Mouse (Mus musculus) hindbrain, embryonic 15.5 days (tissue): ENCODE measurements around the gene Myo7a. TPM values are rescaled to one million over a fixed set of nuclear protein-coding genes. Genes with fewer than 3 reads are reported as not detected.

ENCODE experiments used
- ATAC-seq: fragments of 200-750 bp; cut with Nextera tagmentation; 2 replicates; pipeline ENCODE4 v1.8.0; 2017; ENCODE audit warnings: low read depth, moderate number of reproducible peaks, moderate TSS enrichment; ENCODE audit not compliant: low FRiP score
- H3K27ac ChIP-seq: fragments of 300-500 bp; sonication (generic); replicated peaks from 2 replicates; pipeline ENCODE4 v1.5.1; 2015; ENCODE audit warnings: mild to moderate bottlenecking, inconsistent platforms
- H3K27me3 ChIP-seq: fragments of 300-500 bp; sonication (generic); 2 replicates; pipeline ENCODE4 v1.6.1; 2015; ENCODE audit warnings: control low read depth, inconsistent platforms
- H3K36me3 ChIP-seq: fragments of 300-500 bp; sonication (generic); 2 replicates; pipeline ENCODE4 v1.6.1; 2015; ENCODE audit warnings: control low read depth, inconsistent platforms
- H3K4me1 ChIP-seq: fragments of 300-500 bp; sonication (generic); replicated peaks from 2 replicates; pipeline ENCODE4 v1.6.1; 2015; ENCODE audit warnings: control low read depth, inconsistent platforms
- H3K4me2 ChIP-seq: fragments of 300-500 bp; sonication (generic); 2 replicates; pipeline ENCODE4 v1.6.1; 2015; ENCODE audit warnings: moderate library complexity, mild to moderate bottlenecking, inconsistent platforms
- H3K4me3 ChIP-seq: fragments of 300-500 bp; sonication (generic); 2 replicates; pipeline ENCODE4 v1.5.1; 2015; ENCODE audit warnings: mild to moderate bottlenecking, inconsistent platforms
- H3K9ac ChIP-seq: fragments of 300-500 bp; sonication (generic); 2 replicates; pipeline ENCODE4 v1.6.1; 2015; ENCODE audit warnings: inconsistent platforms
- H3K9me3 ChIP-seq: fragments of 300-500 bp; sonication (generic); 2 replicates; pipeline ENCODE4 v1.6.1; 2016; ENCODE audit warnings: control low read depth, inconsistent platforms
- WGBS: fragments of 180-500 bp; shearing (Covaris S2); methylation state at CpG from one replicate; pipeline ENCODE4 v1.1.7; 2015; 5-methylcytosine and 5-hydroxymethylcytosine counted together
- polyA plus RNA-seq: library from polyadenylated mRNA; unstranded; fragments of >200 nt; fragmentation: Nextera tagmentation; extraction: Ambion mirVana; gene quantifications from 2 replicates; pipeline ENCODE4 v1.2.1, GENCODE M21; 2015

Myo7a gene
- polyA plus RNA-seq, 1 experiment from 2014 or later = 19.3 TPM

- H3K4me1 ChIP-seq = 0 out of 2 replicates have a peak, but pooled peaks cover 3% of the 10 kb centered on the region
- 78% methylated on average over 11 of the region's 12 CpGs for WGBS
Observed at GRCm38 (mm10) chr7:98084541-98085293, 34.6 kb downstream of the Myo7a start.

GRCm38 (mm10) chr7:98082376-98082775, 36.9 kb downstream of the Myo7a start:
- ATAC-seq = no peak
- H3K27me3 ChIP-seq = no peaks in the 10 kb centered on the region
- no peak overlapping the region for H3K27ac ChIP-seq
- H3K9me3 ChIP-seq = no peaks in the 10 kb centered on the region
- no peaks in the 10 kb centered on the region; the same call in 1 of the 2 replicates for H3K36me3 ChIP-seq
- 0 out of 2 replicates have a peak, but pooled peaks cover 3% of the 10 kb centered on the region for H3K4me1 ChIP-seq
- 13% methylated on average over 5 of the region's 5 CpGs for WGBS
- H3K4me3 ChIP-seq = no peak overlapping the region
- no peak overlapping the region for H3K9ac ChIP-seq
- H3K4me2 ChIP-seq = no peak overlapping the region

More at GRCm38 (mm10) chr7:98084541-98085293, 34.6 kb downstream of the Myo7a start:
- no peak overlapping the region for H3K4me2 ChIP-seq
- no peaks in the 10 kb centered on the region for H3K27me3 ChIP-seq
- no peak overlapping the region for H3K9ac ChIP-seq
- no peaks in the 10 kb centered on the region for H3K36me3 ChIP-seq
- H3K4me3 ChIP-seq = no peak overlapping the region
- no peak for ATAC-seq
- H3K27ac ChIP-seq = no peak overlapping the region
- H3K9me3 ChIP-seq = no peaks in the 10 kb centered on the region

- Histone ChIP-seq H3K4me3 (no peak overlapping the region), H3K9me3 (no peaks in the 10 kb centered on the region), H3K36me3 (no peaks in the 10 kb centered on the region; the same call in 1 of the 2 replicates), H3K4me2 (no peak overlapping the region), H3K27ac (no peak overlapping the region), H3K4me1 (no peaks in the 10 kb centered on the region), H3K9ac (no peak overlapping the region), H3K27me3 (no peaks in the 10 kb centered on the region)
- WGBS = 85% methylated on average over 11 of the region's 11 CpGs
- ATAC-seq = no peak
Observed at GRCm38 (mm10) chr7:98077453-98077852, 41.9 kb downstream of the Myo7a start.

- Histone ChIP-seq H3K4me1 (no peaks in the 10 kb centered on the region), H3K4me3 (no peak overlapping the region), H3K36me3 (0 out of 2 replicates have a peak, but pooled peaks cover 7% of the 10 kb centered on the region), H3K9me3 (no peaks in the 10 kb centered on the region), H3K27ac (no peak overlapping the region), H3K4me2 (no peak overlapping the region), H3K9ac (no peak overlapping the region), H3K27me3 (no peaks in the 10 kb centered on the region)
- ATAC-seq = peak; percentile 69
- WGBS = 24% methylated on average over 5 of the region's 5 CpGs
Observed at GRCm38 (mm10) chr7:98071620-98072019, 47.7 kb downstream of the Myo7a start.

- Histone ChIP-seq H3K4me3 (no peak overlapping the region), H3K4me1 (no peaks in the 10 kb centered on the region), H3K27ac (no peak overlapping the region), H3K9ac (no peak overlapping the region), H3K27me3 (no peaks in the 10 kb centered on the region), H3K36me3 (0 out of 2 replicates have a peak, but pooled peaks cover 7% of the 10 kb centered on the region), H3K9me3 (no peaks in the 10 kb centered on the region), H3K4me2 (no peak overlapping the region)
- ATAC-seq = no peak
- WGBS = 82% methylated on average over 11 of the region's 11 CpGs
Observed at GRCm38 (mm10) chr7:98066229-98066628, 53.1 kb downstream of the Myo7a start.

GRCm38 (mm10) chr7:98054942-98055341, 64.4 kb downstream of the Myo7a start:
- Histone ChIP-seq H3K4me1 (no peaks in the 10 kb centered on the region), H3K36me3 (no peaks in the 10 kb centered on the region; the same call in 1 of the 2 replicates), H3K9ac (no peak overlapping the region), H3K9me3 (no peaks in the 10 kb centered on the region), H3K27me3 (no peaks in the 10 kb centered on the region), H3K4me2 (no peak overlapping the region), H3K4me3 (no peak overlapping the region), H3K27ac (no peak overlapping the region)
- ATAC-seq = no peak
- WGBS = 94% methylated on average over 8 of the region's 8 CpGs

GRCm38 (mm10) chr7:98054461-98054860, 64.9 kb downstream of the Myo7a start:
- Histone ChIP-seq H3K27ac (no peak overlapping the region), H3K27me3 (no peaks in the 10 kb centered on the region), H3K4me2 (no peak overlapping the region), H3K4me1 (no peaks in the 10 kb centered on the region), H3K4me3 (no peak overlapping the region), H3K9ac (no peak overlapping the region), H3K9me3 (no peaks in the 10 kb centered on the region), H3K36me3 (no peaks in the 10 kb centered on the region; the same call in 1 of the 2 replicates)
- ATAC-seq = no peak
- 91% methylated on average over 9 of the region's 9 CpGs for whole genome bisulfite sequencing

GRCm38 (mm10) chr7:98051980-98052379, 67.3 kb downstream of the Myo7a start:
- Histone ChIP-seq H3K4me1 (no peaks in the 10 kb centered on the region), H3K4me2 (no peak overlapping the region), H3K9ac (no peak overlapping the region), H3K27me3 (no peaks in the 10 kb centered on the region), H3K4me3 (no peak overlapping the region), H3K36me3 (no peaks in the 10 kb centered on the region; the same call in 1 of the 2 replicates), H3K9me3 (no peaks in the 10 kb centered on the region), H3K27ac (no peak overlapping the region)
- WGBS = 17% methylated on average over 8 of the region's 8 CpGs
- ATAC-seq = no peak

- Histone ChIP-seq H3K4me2 (no peak overlapping the region), H3K27me3 (no peaks in the 10 kb centered on the region), H3K36me3 (no peaks in the 10 kb centered on the region), H3K27ac (no peak overlapping the region), H3K4me1 (no peaks in the 10 kb centered on the region), H3K9me3 (no peaks in the 10 kb centered on the region), H3K9ac (no peak overlapping the region), H3K4me3 (no peak overlapping the region)
- ATAC-seq = no peak
- WGBS = 84% methylated on average over 9 of the region's 9 CpGs
Observed at GRCm38 (mm10) chr7:98048101-98048824, 71.1 kb downstream of the Myo7a start.

- H3K27ac ChIP-seq = no peak overlapping the region
- no peaks in the 10 kb centered on the region for H3K36me3 ChIP-seq
- 85% methylated on average over 7 of the region's 7 CpGs for WGBS
Observed at GRCm38 (mm10) chr7:98002617-98003016, 116.7 kb downstream of the Myo7a start.

More at GRCm38 (mm10) chr7:98002617-98003016, 116.7 kb downstream of the Myo7a start:
- no peak overlapping the region for H3K4me3 ChIP-seq
- 0 out of 2 replicates have a peak, but pooled peaks cover 4% of the 10 kb centered on the region for H3K4me1 ChIP-seq
- no peaks in the 10 kb centered on the region for H3K27me3 ChIP-seq
- ATAC-seq = no peak
- no peak overlapping the region for H3K9ac ChIP-seq
- H3K9me3 ChIP-seq = no peaks in the 10 kb centered on the region
- no peak overlapping the region for H3K4me2 ChIP-seq
